ENCODE assay signal across 8 mouse cellular contexts in the genomic region with DNA sequence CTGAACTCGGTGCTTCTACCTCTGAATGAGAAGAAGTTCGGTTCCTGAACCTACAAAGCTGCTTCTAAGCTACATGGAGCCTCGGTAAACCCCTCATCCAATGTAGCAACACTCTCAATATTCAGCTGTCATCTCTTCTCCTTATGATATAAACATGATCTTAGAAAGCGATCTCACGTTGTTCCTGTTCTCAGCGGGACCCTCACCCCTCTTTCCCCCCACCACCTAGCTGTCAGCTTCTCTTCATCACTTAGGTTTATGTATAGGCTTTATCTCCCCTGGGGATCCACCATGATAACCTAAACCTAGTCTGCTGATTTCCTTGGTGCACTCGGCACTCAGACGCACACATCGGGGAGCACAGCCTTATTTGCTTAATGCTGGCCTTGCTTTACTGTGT. TPM values are rescaled to one million over a fixed set of nuclear protein-coding genes. Genes with fewer than 3 reads are reported as not detected.
DNase-seq lines count a peak whose midpoint lies in the region; ATAC-seq and TF ChIP-seq lines count a peak whose summit lies in the region.

A gene (minus strand): TSS at position 101 of the 400 bp plus-strand sequence.

- TF ChIP-seq CTCF in kidney, postnatal 0 days (IDR thresholded peaks at IDR 0.05; ENCODE audit: low read depth), result no peak

- peak within 1 kb of the TSS; percentile 75 for H3K4me2 ChIP-seq in kidney, postnatal 0 days (ENCODE audit: low read length)
- H3K4me2 ChIP-seq in neural tube, embryonic 12.5 days (replicated peaks), result peak within 1 kb of the TSS; percentile 76

- H3K36me3 ChIP-seq in kidney, postnatal 0 days (ENCODE audit: insufficient read depth, low read length), result 0 out of 2 replicates have a peak, but pooled peaks cover 10% of the 10 kb centered on the region
- peaks cover 16% of the 10 kb centered on the region for H3K36me3 ChIP-seq in neural tube, embryonic 12.5 days

- 74% methylated on average over 9 of the region's 9 CpGs for WGBS in kidney, postnatal 0 days
- 75% methylated on average over 9 of the region's 9 CpGs for WGBS in neural tube, embryonic 12.5 days

- no peak for DNase-seq in kidney, postnatal 0 days (ENCODE audit: low spot score)
- no peak for DNase-seq in kidney, adult 11 months
- no peak for DNase-seq in adrenal gland, postnatal 14 days
- no peak for DNase-seq in gonadal fat pad, adult 2 months (ENCODE audit: low read depth)
- DNase-seq in left cerebral cortex, postnatal 14 days (ENCODE audit: low spot score in 2 of 2), result no peak
- no peak for DNase-seq in frontal cortex, postnatal 10 days (ENCODE audit: low spot score in 2 of 2)
- DNase-seq in thymus, postnatal 14 days, result no peak

- peak within 1 kb of the TSS; percentile 76 for H3K9ac ChIP-seq in kidney, postnatal 0 days (ENCODE audit: low read depth, low read length)
- H3K9ac ChIP-seq in neural tube, embryonic 12.5 days, result peak within 1 kb of the TSS; percentile 66

- H3K27me3 ChIP-seq in kidney, postnatal 0 days (ENCODE audit: insufficient read depth, low read length), result no peaks in the 10 kb centered on the region
- H3K27me3 ChIP-seq in neural tube, embryonic 12.5 days (replicated peaks), result no peaks in the 10 kb centered on the region

- H3K4me3 ChIP-seq in kidney, postnatal 0 days (replicated peaks; ENCODE audit: low read depth, low read length), result peak within 1 kb of the TSS; percentile 79
- peak within 1 kb of the TSS; percentile 69 for H3K4me3 ChIP-seq in neural tube, embryonic 12.5 days

- intact Hi-C loops in left cerebral cortex, postnatal 14 days (cut with DNase I), result loop anchor here (2.0 kb wide), 1 partner anchor 69 kb away; no protein-coding TSS in a partner anchor

- peak within 1 kb of the TSS; percentile 93 for H3K27ac ChIP-seq in kidney, postnatal 0 days
- peak within 1 kb of the TSS; percentile 65; the same call in 1 of the 2 replicates for H3K27ac ChIP-seq in neural tube, embryonic 12.5 days

- peaks cover 5% of the 10 kb centered on the region; the same call in 1 of the 2 replicates for H3K4me1 ChIP-seq in kidney, postnatal 0 days (replicated peaks; ENCODE audit: insufficient read depth, low read length)
- H3K4me1 ChIP-seq in neural tube, embryonic 12.5 days, result peaks cover 19% of the 10 kb centered on the region; the same call in 1 of the 2 replicates

- no peak for ATAC-seq in kidney, postnatal 0 days (replicated peaks; ENCODE audit: low FRiP score, low read depth)
- ATAC-seq in neural tube, embryonic 12.5 days (ENCODE audit: low FRiP score, low read depth), result no peak

- H3K9me3 ChIP-seq in kidney, postnatal 0 days (replicated peaks; ENCODE audit: low read length), result no peaks in the 10 kb centered on the region
- H3K9me3 ChIP-seq in neural tube, embryonic 12.5 days, result no peaks in the 10 kb centered on the region

RNA-seq across cellular contexts. Expression of the gene that starts here (rescaled TPM):
- 19.6 and 22.4 TPM in 2 replicates for polyA plus RNA-seq in kidney, postnatal 0 days (2015; fragmentation: Nextera tagmentation; extraction: Ambion mirVana)
- total RNA-seq in adrenal gland, postnatal 14 days (2021), result 18.7 and 18.9 TPM in 2 replicates
- 17.3 and 18.2 TPM in 2 replicates for polyA plus RNA-seq in gonadal fat pad, adult 2 months (2012; rRNA removed)
- 10 to 100 TPM; 15.8 to 17.6 TPM for total RNA-seq in left cerebral cortex, postnatal 14 days (2021)
- 46.7 and 51.1 TPM in 2 replicates for polyA plus RNA-seq in neural tube, embryonic 12.5 days (2016; fragmentation: Nextera tagmentation; extraction: Ambion mirVana)
